Mouse (Mus musculus) midbrain, postnatal 0 days (tissue): ENCODE measurements at regions not wholly inside any gene's neighbourhood (a gene's known extent, or its start where the extent isn't known, plus 50 kb on each side); places are given as distances from the start of the nearest gene placed in this dataset.
A peak's percentile ranks its signal among the peaks of the same experiment; 100 is the strongest.

Experiments
- ATAC-seq: fragments of 200-750 bp; cut with Nextera tagmentation; 2 replicates; pipeline ENCODE4 v1.8.0; 2017; ENCODE audit warnings: moderate number of reproducible peaks, mild to moderate bottlenecking, moderate TSS enrichment, moderate library complexity; ENCODE audit not compliant: low FRiP score
- DNase-seq: peaks from one replicate; pipeline ENCODE4 v3.0.0-alpha.2; 2015; ENCODE audit warnings: low spot score
- H3K27ac ChIP-seq: fragments of 300-500 bp; sonication (generic); 2 replicates; pipeline ENCODE4 v1.5.1; 2014; ENCODE audit warnings: low read depth, mild to moderate bottlenecking, low read length, mixed read lengths
- H3K27me3 ChIP-seq: fragments of 300-500 bp; sonication (generic); 2 replicates; pipeline ENCODE4 v1.6.1; 2014; ENCODE audit warnings: low read length, control low read depth, mixed read lengths; ENCODE audit not compliant: insufficient read depth
- H3K36me3 ChIP-seq: fragments of 300-500 bp; sonication (generic); 2 replicates; pipeline ENCODE4 v1.6.1; 2014; ENCODE audit warnings: low read length, control low read depth, mixed read lengths; ENCODE audit not compliant: insufficient read depth
- H3K4me1 ChIP-seq: fragments of 300-500 bp; sonication (generic); 2 replicates; pipeline ENCODE4 v1.6.1; 2014; ENCODE audit warnings: mild to moderate bottlenecking, control low read depth, antibody characterized with exemption, low read length, mixed read lengths; ENCODE audit not compliant: insufficient read depth
- H3K4me2 ChIP-seq: fragments of 300-500 bp; sonication (generic); 2 replicates; pipeline ENCODE4 v1.6.1; 2014; ENCODE audit warnings: low read depth, mild to moderate bottlenecking, low read length, mixed read lengths; ENCODE audit not compliant: poor library complexity, severe bottlenecking
- H3K4me3 ChIP-seq: fragments of 300-500 bp; sonication (generic); 2 replicates; pipeline ENCODE4 v1.5.1; 2014; ENCODE audit warnings: low read depth, mild to moderate bottlenecking, low read length, moderate library complexity
- H3K9ac ChIP-seq: fragments of 300-500 bp; sonication (generic); replicated peaks from 2 replicates; pipeline ENCODE4 v1.6.1; 2014; ENCODE audit warnings: mild to moderate bottlenecking, low read length, moderate library complexity, mixed read lengths; ENCODE audit not compliant: poor library complexity, severe bottlenecking
- H3K9me3 ChIP-seq: fragments of 300-500 bp; sonication (generic); 2 replicates; pipeline ENCODE4 v1.6.1; 2016; ENCODE audit warnings: low read length, control low read depth
- CTCF ChIP-seq: IDR thresholded peaks from 2 replicates; pipeline ENCODE4 v1.5.1; 2016; ENCODE audit warnings: antibody characterized with exemption, mild to moderate bottlenecking
- WGBS: fragments of 180-500 bp; shearing (Covaris S2); extraction: QIAGEN DNeasy Blood & Tissue Kit; methylation state at CpG from one replicate; pipeline ENCODE4 v1.1.7; 2014; 5-methylcytosine and 5-hydroxymethylcytosine counted together

DNA sequence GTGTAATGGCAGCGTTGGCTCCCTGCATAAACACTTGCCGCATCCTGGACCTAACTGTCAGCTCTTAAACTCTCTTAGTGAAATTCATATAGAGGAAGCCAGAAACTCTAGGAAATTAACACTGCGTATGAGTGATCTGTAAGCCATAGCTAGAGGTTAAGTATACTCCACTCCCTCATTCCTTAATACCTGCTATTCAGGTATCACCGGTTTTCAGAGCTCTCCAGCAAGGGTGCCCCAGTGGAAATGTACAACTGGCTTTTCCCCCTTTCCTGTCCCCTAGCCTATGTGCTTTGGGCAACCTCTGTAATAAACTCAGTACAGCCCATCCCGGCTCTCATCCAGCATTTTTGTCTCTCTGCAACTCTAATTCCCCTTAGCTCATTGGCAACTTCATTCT, 164.8 kb upstream of the Habp2 start:
- WGBS: 89% methylated on average over 5 of the region's 5 CpGs
- H3K4me3 ChIP-seq: no peak overlapping the region
- no peaks in the 10 kb centered on the region for H3K4me1 ChIP-seq
- ATAC-seq: no peak
- no peak for DNase-seq
- no peaks in the 10 kb centered on the region for H3K36me3 ChIP-seq
- H3K27me3 ChIP-seq: no peaks in the 10 kb centered on the region
- H3K9ac ChIP-seq: no peak overlapping the region
- TF ChIP-seq CTCF: no peak
- no peak overlapping the region for H3K4me2 ChIP-seq
- H3K27ac ChIP-seq: no peak overlapping the region
- H3K9me3 ChIP-seq: no peaks in the 10 kb centered on the region

DNA sequence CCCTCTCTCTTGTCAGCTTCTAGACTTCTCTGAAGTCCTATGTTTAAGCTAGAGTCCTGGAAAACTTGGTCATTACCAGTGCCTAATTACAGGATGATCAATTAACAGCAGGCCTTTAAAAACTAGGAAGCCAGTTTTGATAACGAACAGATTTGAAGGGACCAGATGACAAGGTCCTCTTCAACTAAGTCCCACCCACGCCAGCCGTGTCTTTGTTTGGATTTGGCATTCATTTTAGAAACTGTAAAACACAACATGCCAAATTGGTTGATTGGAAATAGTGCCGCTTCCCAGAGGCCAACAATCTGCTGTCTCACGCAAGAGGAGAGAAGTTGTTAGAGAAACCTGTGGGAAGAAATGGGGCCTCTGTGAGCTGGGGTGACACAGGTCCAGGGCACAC, 155.4 kb upstream of the Habp2 start:
- no peaks in the 10 kb centered on the region for H3K9me3 ChIP-seq
- no peak overlapping the region for H3K4me3 ChIP-seq
- H3K9ac ChIP-seq: no peak overlapping the region
- H3K36me3 ChIP-seq: no peaks in the 10 kb centered on the region
- TF ChIP-seq CTCF: no peak
- H3K27ac ChIP-seq: no peak overlapping the region
- H3K4me2 ChIP-seq: no peak overlapping the region
- ATAC-seq (no peak), DNase-seq (no peak)
- 60% methylated on average over 5 of the region's 5 CpGs for WGBS
- H3K27me3 ChIP-seq: no peaks in the 10 kb centered on the region
- H3K4me1 ChIP-seq: 0 out of 2 replicates have a peak, but pooled peaks cover 3% of the 10 kb centered on the region

DNA sequence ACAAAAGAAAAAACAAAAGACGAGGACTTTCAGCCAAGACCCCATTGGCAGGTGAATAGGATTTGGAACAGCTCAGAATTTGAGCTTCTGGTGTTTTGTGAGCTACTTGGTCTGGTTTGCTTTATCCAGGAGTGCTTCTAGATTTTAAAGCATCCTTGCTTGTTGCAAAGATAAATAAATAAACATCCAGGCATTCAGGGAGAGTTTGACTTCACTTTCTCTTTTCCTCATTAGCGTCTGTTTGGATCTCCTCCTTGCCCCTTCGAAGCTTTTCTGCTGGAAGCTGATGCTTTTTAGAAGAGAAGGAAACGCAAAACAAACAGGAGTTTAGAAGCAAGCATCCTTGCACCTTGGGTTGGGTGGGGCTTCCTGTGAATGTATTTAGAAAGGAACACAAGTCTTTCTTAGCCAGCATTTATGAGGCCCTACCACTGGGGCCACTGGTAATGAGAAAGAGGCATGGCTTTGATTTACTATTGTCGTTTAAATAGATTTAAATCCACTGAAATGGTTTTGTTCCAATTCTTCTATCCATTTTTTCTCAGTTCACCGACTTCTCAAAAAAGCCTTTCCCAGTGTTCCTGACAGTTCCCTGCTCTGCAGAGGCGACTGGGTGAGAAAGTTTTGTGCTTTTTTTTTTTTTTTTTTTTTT, 153.9 kb upstream of the Habp2 start:
- Histone ChIP-seq H3K36me3 (no peaks in the 10 kb centered on the region), H3K27ac (no peak overlapping the region)
- 17% methylated on average over 7 of the region's 7 CpGs for WGBS

DNA sequence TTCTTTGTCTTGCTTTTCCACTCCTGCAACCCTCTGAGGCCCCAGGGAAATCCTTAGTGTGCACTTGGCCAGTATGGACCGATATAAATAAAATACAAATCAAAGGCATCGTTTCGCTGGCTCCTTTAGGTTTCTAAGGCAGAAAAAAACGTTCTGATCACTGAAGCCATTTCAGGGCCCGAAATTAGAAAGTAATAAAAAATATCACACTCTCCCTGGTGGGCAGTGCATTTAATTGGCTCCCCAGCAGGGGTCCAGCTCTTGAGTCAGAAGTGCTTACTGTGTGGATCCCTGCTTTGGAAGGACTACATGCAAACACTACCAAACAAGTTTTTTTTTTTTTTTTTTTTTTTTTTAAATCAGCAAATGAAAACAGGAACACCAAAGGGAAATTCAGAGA, 153.4 kb upstream of the Habp2 start:
- 4% methylated on average over 5 of the region's 5 CpGs for WGBS

More for the DNA sequence above, 153.9 kb upstream of the Habp2 start:
- Histone ChIP-seq H3K4me1 (0 out of 2 replicates have a peak, but pooled peaks cover 3% of the 10 kb centered on the region), H3K4me2 (no peak overlapping the region), H3K9ac (no peak overlapping the region), H3K27me3 (no peaks in the 10 kb centered on the region), H3K4me3 (no peak overlapping the region), H3K9me3 (no peaks in the 10 kb centered on the region)
- DNase-seq (no peak), ATAC-seq (no peak)
- no peak for TF ChIP-seq CTCF

DNA sequence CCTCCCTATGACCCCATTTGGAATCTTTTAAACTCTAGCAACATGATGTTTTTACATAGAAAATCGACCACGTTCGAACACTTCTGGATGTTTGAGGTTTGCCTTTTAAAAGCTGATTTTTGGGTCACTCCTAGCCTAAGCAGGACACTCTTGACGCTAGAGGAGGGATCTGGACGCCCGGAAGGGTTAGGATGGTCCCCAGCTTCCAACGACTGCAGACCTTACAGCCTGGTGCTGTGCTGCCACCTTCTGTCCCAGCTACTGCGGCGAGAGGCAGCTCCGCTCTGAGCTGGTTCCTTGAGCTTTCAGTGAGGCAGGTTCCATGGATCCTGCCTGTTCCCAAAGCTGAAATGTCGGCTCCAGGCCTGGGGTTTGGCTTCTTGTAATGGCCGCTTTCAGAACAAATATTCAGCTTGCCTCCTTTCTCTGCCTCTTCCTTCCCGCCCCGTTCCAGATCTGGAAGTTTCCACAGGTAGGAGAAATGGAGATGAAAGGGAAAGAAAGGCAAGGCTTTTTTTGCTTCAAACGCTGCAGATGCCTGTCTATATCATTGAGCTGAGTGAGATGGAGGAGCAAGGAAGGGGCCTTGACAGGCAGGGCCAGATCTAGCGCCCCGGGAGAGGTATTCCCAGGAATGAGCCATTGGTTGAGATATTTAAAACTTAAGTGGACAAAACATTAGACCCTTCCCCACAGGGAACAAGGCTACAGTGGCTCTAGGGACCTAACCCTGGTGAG, 152.7 kb upstream of the Habp2 start:
- H3K36me3 ChIP-seq: no peaks in the 10 kb centered on the region
- TF ChIP-seq CTCF: peak; percentile 94
- DNase-seq (peak; percentile 90), ATAC-seq (peak; percentile 77)
- H3K27me3 ChIP-seq: no peaks in the 10 kb centered on the region
- H3K4me3 ChIP-seq: no peak overlapping the region
- peak overlapping the region; percentile 44; the same call in 1 of the 2 replicates for H3K9ac ChIP-seq
- 10% methylated on average over 17 of the region's 17 CpGs for WGBS
- peak overlapping the region; percentile 43; the same call in 1 of the 2 replicates for H3K27ac ChIP-seq
- H3K4me1 ChIP-seq: 0 out of 2 replicates have a peak, but pooled peaks cover 3% of the 10 kb centered on the region
- no peaks in the 10 kb centered on the region for H3K9me3 ChIP-seq
- H3K4me2 ChIP-seq: peak overlapping the region; percentile 36

More for the DNA sequence above, 153.4 kb upstream of the Habp2 start:
- Histone ChIP-seq H3K4me1 (0 out of 2 replicates have a peak, but pooled peaks cover 3% of the 10 kb centered on the region), H3K9ac (no peak overlapping the region), H3K27ac (no peak overlapping the region), H3K36me3 (no peaks in the 10 kb centered on the region), H3K9me3 (no peaks in the 10 kb centered on the region), H3K4me3 (no peak overlapping the region), H3K4me2 (no peak overlapping the region), H3K27me3 (no peaks in the 10 kb centered on the region)
- ATAC-seq (no peak), DNase-seq (peak; percentile 29)
- TF ChIP-seq CTCF: peak; percentile 6; the same call in 1 of the 2 replicates
